Mouse (Mus musculus) neural tube, embryonic 14.5 days (tissue): ENCODE data around the gene Srbd1. TPM values are rescaled to one million over a fixed set of nuclear protein-coding genes. Genes with fewer than 3 reads are reported as not detected.

Source experiments
- ATAC-seq: fragments of 200-750 bp; cut with Nextera tagmentation; 2 replicates; pipeline ENCODE4 v1.8.0; 2017; ENCODE audit warnings: low read depth, mild to moderate bottlenecking, moderate TSS enrichment, moderate library complexity
- H3K27ac ChIP-seq: fragments of 300-500 bp; sonication (generic); 2 replicates; pipeline ENCODE4 v1.5.1; 2014; ENCODE audit warnings: low read depth, mild to moderate bottlenecking, control low read depth, low read length, moderate library complexity, mixed read lengths
- H3K27me3 ChIP-seq: fragments of 300-500 bp; sonication (generic); 2 replicates; pipeline ENCODE4 v1.6.1; 2014; ENCODE audit warnings: low read length; ENCODE audit not compliant: control insufficient read depth, insufficient read depth
- H3K36me3 ChIP-seq: fragments of 300-500 bp; sonication (generic); 2 replicates; pipeline ENCODE4 v1.6.1; 2014; ENCODE audit warnings: low read length, mixed read lengths; ENCODE audit not compliant: control insufficient read depth, insufficient read depth
- H3K4me1 ChIP-seq: fragments of 300-500 bp; sonication (generic); 2 replicates; pipeline ENCODE4 v1.6.1; 2014; ENCODE audit warnings: low read length; ENCODE audit not compliant: control insufficient read depth, insufficient read depth
- H3K4me2 ChIP-seq: fragments of 300-500 bp; sonication (generic); 2 replicates; pipeline ENCODE4 v1.6.1; 2014; ENCODE audit warnings: mild to moderate bottlenecking, low read depth, low read length, control low read depth
- H3K4me3 ChIP-seq: fragments of 300-500 bp; sonication (generic); 2 replicates; pipeline ENCODE4 v1.5.1; 2014; ENCODE audit warnings: low read depth, low read length, control low read depth, mixed read lengths
- H3K9ac ChIP-seq: fragments of 300-500 bp; sonication (generic); replicated peaks from 2 replicates; pipeline ENCODE4 v1.6.1; 2014; ENCODE audit warnings: low read depth, mild to moderate bottlenecking, control low read depth, low read length, mixed read lengths
- H3K9me3 ChIP-seq: fragments of 300-500 bp; sonication (generic); 2 replicates; pipeline ENCODE4 v1.6.1; 2016; ENCODE audit warnings: low read length; ENCODE audit not compliant: control insufficient read depth
- WGBS: fragments of 180-500 bp; shearing (Covaris S2); extraction: QIAGEN DNeasy Blood & Tissue Kit; methylation state at CpG from one replicate; pipeline ENCODE4 v1.1.7; 2014; 5-methylcytosine and 5-hydroxymethylcytosine counted together
- polyA plus RNA-seq: library from polyadenylated mRNA; unstranded; fragments of >200 nt; fragmentation: Nextera tagmentation; extraction: Ambion mirVana; gene quantifications from 2 replicates; pipeline ENCODE4 v1.2.1, GENCODE M21; 2014

Srbd1 gene
- polyA plus RNA-seq, 1 experiment from 2014 or later: 8.9 TPM

DNA sequence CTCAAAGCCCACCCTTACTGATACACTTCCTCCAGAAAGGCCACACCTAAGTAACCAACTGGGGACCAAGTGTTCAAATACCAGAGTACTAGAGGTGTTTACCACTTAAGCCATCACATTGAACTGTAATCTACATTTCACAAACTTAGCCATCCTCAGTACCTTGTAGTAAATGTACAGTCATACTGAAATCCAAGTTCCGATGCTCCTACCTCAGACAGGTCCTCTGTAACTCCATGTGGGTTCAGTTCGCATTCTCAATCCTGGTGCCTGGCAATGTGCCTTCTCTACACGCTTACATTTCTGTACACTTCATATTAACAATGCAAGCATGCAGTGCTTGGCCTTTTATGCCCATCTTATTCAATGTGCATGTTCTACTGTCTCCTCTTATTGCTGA lies 77.5 kb downstream of the Srbd1 start:
- H3K4me1 ChIP-seq: no peaks in the 10 kb centered on the region
- H3K9me3 ChIP-seq: no peaks in the 10 kb centered on the region
- H3K27ac ChIP-seq: no peak overlapping the region
- no peak overlapping the region for H3K9ac ChIP-seq
- H3K4me2 ChIP-seq: no peak overlapping the region
- no peak for ATAC-seq
- no peaks in the 10 kb centered on the region for H3K27me3 ChIP-seq
- H3K36me3 ChIP-seq: no peaks in the 10 kb centered on the region
- 96% methylated on average over 3 of the region's 3 CpGs for WGBS
- H3K4me3 ChIP-seq: no peak overlapping the region

DNA sequence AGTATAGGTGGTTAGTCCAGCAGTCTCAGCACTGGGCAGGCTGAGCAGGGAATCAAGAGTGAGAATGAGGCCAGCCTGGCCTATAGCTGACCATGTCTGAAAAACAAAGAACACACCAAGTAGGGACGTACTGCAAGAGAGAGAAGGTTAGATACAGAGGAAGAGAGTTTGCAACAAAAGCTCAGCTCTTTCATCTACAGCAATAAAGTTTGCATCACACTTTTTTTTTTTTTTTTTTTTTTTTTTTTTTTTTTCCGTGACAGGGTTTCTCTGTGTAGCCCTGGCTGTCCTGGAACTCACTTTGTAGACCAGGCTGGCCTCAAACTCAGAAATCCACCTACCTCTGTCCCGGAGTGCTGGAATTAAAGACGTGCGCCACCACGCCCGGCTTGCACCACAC lies 79.1 kb downstream of the Srbd1 start:
- Histone ChIP-seq H3K9ac (no peak overlapping the region), H3K27me3 (no peaks in the 10 kb centered on the region), H3K36me3 (no peaks in the 10 kb centered on the region), H3K4me3 (no peak overlapping the region), H3K4me2 (no peak overlapping the region), H3K9me3 (no peaks in the 10 kb centered on the region), H3K27ac (no peak overlapping the region), H3K4me1 (no peaks in the 10 kb centered on the region)
- WGBS: 89% methylated on average over 7 of the region's 7 CpGs
- ATAC-seq: no peak

DNA sequence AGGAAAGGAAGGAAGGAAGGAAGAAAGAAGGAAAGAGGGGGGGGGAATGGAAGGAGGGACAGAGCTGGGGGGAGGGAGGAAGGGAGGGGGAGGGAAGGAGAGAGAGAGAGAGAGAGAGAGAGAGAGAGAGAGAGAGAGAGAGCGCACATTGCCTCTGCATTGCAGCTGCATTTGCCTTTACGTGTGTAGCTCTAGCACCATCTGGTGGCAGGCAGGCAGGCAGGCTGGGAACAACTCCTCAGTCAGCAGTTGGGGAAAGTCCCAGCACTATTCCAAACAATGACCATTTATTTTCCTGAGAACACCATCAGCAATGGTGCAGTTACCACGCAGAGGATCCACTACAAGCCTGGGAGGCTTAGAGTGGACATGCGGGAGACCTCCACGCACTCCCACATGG lies 81.5 kb downstream of the Srbd1 start:
- Histone ChIP-seq H3K4me3 (no peak overlapping the region), H3K9ac (no peak overlapping the region), H3K36me3 (no peaks in the 10 kb centered on the region), H3K9me3 (0 out of 2 replicates have a peak, but pooled peaks cover 2% of the 10 kb centered on the region), H3K4me1 (no peaks in the 10 kb centered on the region), H3K27ac (no peak overlapping the region), H3K27me3 (no peaks in the 10 kb centered on the region), H3K4me2 (no peak overlapping the region)
- WGBS: 9% methylated on average over 5 of the region's 5 CpGs
- ATAC-seq: peak; percentile 69; the same call in 1 of the 2 replicates

DNA sequence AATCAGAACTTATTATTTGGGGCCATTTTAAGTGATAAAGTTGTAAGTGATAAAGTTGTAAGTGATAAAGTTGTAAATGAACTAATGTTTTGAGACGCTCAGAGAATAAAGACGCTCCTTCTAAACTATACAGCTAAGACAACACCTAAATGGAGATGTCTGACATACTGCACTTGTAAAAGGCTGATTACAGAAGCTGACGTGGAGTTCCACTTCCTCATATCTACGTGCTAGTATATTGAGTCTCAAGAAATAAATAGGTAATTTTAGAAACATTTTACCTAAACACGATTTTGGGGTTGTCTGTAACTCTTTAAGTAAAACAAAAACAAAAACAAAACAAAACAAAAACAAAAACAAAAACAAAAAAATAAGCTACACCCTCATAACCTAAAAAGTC lies 84.1 kb downstream of the Srbd1 start:
- H3K4me2 ChIP-seq: no peak overlapping the region
- H3K4me1 ChIP-seq: no peaks in the 10 kb centered on the region
- no peak overlapping the region for H3K4me3 ChIP-seq
- H3K36me3 ChIP-seq: no peaks in the 10 kb centered on the region
- H3K9ac ChIP-seq: no peak overlapping the region
- H3K27me3 ChIP-seq: no peaks in the 10 kb centered on the region
- H3K9me3 ChIP-seq: 0 out of 2 replicates have a peak, but pooled peaks cover 2% of the 10 kb centered on the region
- no peak for ATAC-seq
- WGBS: 87% methylated on average over 5 of the region's 5 CpGs
- no peak overlapping the region for H3K27ac ChIP-seq

DNA sequence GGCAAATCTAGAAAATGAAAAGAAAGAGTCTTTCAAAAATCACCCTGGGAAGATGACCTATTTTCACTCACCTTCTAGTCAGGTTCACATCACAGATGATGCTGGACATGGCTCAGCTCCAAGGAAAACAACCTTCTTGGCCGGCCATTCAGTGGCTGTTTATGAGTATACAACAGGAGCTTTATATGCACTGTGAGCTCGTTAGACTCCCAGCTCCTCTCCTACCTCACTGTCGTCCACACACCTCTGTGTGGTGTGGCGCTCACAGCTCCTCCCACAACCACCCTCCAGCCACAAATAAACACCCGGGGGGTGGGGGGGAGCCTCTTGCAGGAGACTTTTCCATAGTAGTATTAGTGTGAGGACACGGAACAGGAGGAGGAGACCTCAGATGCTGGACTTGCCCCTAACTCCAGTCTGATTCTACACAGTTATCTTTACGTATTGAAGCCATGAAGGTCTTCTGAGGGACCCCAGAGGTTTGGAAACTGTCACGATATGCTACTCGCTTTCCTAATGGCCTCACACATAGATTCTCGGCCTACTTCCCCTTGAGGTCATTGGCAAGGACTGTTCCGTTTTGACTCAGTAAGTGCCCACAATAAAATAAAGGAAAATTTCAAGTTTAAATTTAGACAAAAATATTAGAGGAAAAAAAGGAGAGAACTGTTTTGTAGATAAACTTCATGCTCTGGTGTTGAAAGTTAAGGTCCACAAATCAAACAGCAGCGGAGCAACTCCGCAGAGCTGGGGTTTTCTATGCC lies 104.6 kb downstream of the Srbd1 start:
- Histone ChIP-seq H3K27me3 (no peaks in the 10 kb centered on the region), H3K4me1 (no peaks in the 10 kb centered on the region), H3K4me2 (no peak overlapping the region), H3K27ac (no peak overlapping the region), H3K4me3 (no peak overlapping the region), H3K9ac (no peak overlapping the region), H3K36me3 (no peaks in the 10 kb centered on the region), H3K9me3 (no peaks in the 10 kb centered on the region)
- ATAC-seq: no peak
- 59% methylated on average over 13 of the region's 13 CpGs for WGBS

DNA sequence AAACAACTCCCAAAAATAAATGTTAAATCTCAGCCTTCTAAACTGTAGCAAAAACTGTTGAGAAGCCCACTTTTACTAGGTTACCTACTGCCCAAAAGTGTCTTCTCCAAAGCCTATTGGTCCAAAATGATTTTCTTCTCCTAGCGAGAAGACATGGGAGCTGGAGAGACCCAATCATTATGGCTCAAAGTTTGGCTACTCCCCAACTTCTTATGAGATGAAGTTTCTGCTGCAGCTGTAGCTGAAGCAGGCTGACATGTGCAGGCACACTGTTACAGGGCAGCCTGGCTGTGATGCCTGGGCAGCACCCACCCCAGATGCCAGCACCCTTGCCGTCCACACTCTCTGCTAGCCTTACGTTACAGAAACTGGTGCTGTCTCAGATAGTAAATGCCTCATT lies 105.2 kb downstream of the Srbd1 start:
- H3K4me3 ChIP-seq: no peak overlapping the region
- WGBS: 73% methylated on average over 3 of the region's 3 CpGs
- ATAC-seq: no peak
- no peaks in the 10 kb centered on the region for H3K36me3 ChIP-seq
- no peaks in the 10 kb centered on the region for H3K27me3 ChIP-seq
- no peak overlapping the region for H3K27ac ChIP-seq
- no peak overlapping the region for H3K9ac ChIP-seq
- no peak overlapping the region for H3K4me2 ChIP-seq
- no peaks in the 10 kb centered on the region for H3K4me1 ChIP-seq
- no peaks in the 10 kb centered on the region for H3K9me3 ChIP-seq

DNA sequence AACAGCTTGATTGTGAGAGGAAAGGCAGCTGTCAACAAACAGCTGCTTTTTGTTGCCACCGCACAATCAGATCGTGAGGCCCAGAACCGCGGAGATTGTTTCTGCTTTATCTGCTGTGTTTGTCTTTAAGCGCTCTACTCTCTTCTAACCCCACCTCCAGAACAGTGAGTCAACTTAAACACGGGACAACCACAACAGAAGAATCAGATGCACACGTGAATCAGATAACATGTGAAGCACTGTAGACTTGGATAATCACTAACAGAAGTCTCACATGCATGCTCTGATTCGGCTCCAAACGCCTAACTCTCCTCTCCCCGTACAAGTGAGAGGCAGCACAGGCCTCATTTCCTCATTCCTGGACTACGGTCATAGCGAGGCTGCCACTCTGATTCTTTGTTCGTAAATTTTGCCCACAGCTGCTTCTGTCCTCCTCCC lies 106.7 kb downstream of the Srbd1 start:
- Histone ChIP-seq H3K4me3 (no peak overlapping the region), H3K9me3 (no peaks in the 10 kb centered on the region), H3K36me3 (no peaks in the 10 kb centered on the region), H3K27ac (no peak overlapping the region), H3K4me2 (no peak overlapping the region), H3K9ac (no peak overlapping the region), H3K27me3 (no peaks in the 10 kb centered on the region), H3K4me1 (no peaks in the 10 kb centered on the region)
- ATAC-seq: no peak
- WGBS: 54% methylated on average over 13 of the region's 13 CpGs

DNA sequence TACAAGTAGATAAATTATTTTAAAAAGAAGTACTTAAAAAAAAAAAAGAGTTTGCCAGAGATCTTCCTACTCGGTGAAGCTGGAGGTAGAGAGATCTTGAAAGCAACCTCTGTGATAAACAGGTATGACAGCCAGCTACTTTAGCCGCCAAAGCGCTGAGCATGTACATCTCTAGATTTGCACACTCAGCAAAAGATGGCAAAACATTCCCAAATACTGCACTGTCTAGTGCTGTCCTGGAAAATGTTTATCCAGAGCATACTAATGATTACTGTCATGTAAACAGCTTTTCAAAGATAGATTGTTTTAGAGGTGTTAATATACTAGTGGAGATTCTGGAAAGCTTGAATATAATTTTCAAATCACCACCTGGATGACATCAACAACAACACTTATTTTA lies 109.4 kb downstream of the Srbd1 start:
- H3K4me2 ChIP-seq: no peak overlapping the region
- no peaks in the 10 kb centered on the region for H3K27me3 ChIP-seq
- no peak overlapping the region for H3K9ac ChIP-seq
- 93% methylated on average over 3 of the region's 3 CpGs for WGBS
- no peak overlapping the region for H3K4me3 ChIP-seq
- no peaks in the 10 kb centered on the region for H3K9me3 ChIP-seq
- no peak overlapping the region for H3K27ac ChIP-seq
- H3K36me3 ChIP-seq: no peaks in the 10 kb centered on the region
- no peak for ATAC-seq
- H3K4me1 ChIP-seq: no peaks in the 10 kb centered on the region

DNA sequence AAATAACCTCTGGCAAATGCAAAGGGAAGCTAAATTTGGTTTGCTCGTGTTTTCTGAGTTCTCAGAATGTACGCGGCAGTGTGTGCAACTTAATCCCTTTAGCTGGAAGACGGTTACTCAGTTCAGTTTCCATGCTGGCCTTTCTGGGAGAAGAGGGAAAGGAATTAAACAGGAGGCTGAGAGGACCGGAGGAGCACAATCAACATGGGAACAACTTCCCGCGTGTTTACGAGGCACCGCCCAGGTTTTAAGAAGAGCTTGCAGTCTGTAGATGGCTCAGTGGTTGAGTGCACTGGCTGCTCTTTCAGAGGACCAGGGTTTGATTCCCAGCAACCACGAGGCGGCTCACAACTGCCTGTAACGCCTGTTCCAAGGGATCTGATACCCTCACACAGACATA lies 109.8 kb downstream of the Srbd1 start:
- H3K9me3 ChIP-seq: no peaks in the 10 kb centered on the region
- H3K4me1 ChIP-seq: no peaks in the 10 kb centered on the region
- no peaks in the 10 kb centered on the region for H3K27me3 ChIP-seq
- WGBS: 88% methylated on average over 12 of the region's 12 CpGs
- no peak overlapping the region for H3K27ac ChIP-seq
- no peak for ATAC-seq
- no peak overlapping the region for H3K4me3 ChIP-seq
- H3K9ac ChIP-seq: no peak overlapping the region
- H3K4me2 ChIP-seq: no peak overlapping the region
- H3K36me3 ChIP-seq: no peaks in the 10 kb centered on the region
